Comparison of ENCODE assay signal across 22 mouse cellular contexts in genomic region chr6:120999860-121000526, GRCm38 (mm10).
DNase-seq lines count a peak whose midpoint lies in the region; ATAC-seq and TF ChIP-seq lines count a peak whose summit lies in the region.
"Had no signal": no experiment of that assay in that cellular context is flagged by ENCODE, and none has a peak within 500 bp of the region (broad histone marks: within the 10 kb centered on the region; RNA-seq: fewer than 3 reads in every experiment).

No protein-coding gene starts in this region.

- peaks cover 21% of the 10 kb centered on the region for H3K4me1 ChIP-seq in heart, postnatal 0 days (ENCODE audit: control insufficient read depth, insufficient read depth)
- H3K4me1 ChIP-seq: hindbrain, embryonic 15.5 days; midbrain, embryonic 13.5 days had no signal

- ATAC-seq in heart, postnatal 0 days (ENCODE audit: insufficient read depth, low read depth): peak; percentile 71
- ATAC-seq: forebrain, embryonic 14.5 days; lung, postnatal 0 days; midbrain, embryonic 13.5 days had no signal

- TF ChIP-seq EP300 in heart, postnatal 0 days (IDR thresholded peaks at IDR 0.05; ENCODE audit: low read depth): no peak

- 0 out of 2 replicates have a peak overlapping the region, but pooled peaks have one; percentile 22 for H3K9ac ChIP-seq in heart, postnatal 0 days (replicated peaks; ENCODE audit: low read depth, low read length)
- H3K9ac ChIP-seq: embryonic facial prominence, embryonic 12.5 days; hindbrain, embryonic 15.5 days; midbrain, embryonic 13.5 days had no signal

- H3K27ac ChIP-seq in heart, postnatal 0 days (ENCODE audit: low read depth): peak overlapping the region; percentile 89
- H3K27ac ChIP-seq: embryonic facial prominence, embryonic 12.5 days; hindbrain, embryonic 15.5 days; kidney, postnatal 0 days; midbrain, embryonic 13.5 days had no signal

- intact Hi-C loops in heart, postnatal 36 days (cut with DNase I): no loop called here
- intact Hi-C loops in left cerebral cortex, postnatal 36 days (cut with DNase I): no loop called here

- peaks cover 50% of the 10 kb centered on the region for H3K36me3 ChIP-seq in heart, postnatal 0 days (replicated peaks; ENCODE audit: control insufficient read depth, insufficient read depth, low read length)

- no peaks in the 10 kb centered on the region for H3K9me3 ChIP-seq in heart, postnatal 0 days (replicated peaks; ENCODE audit: control insufficient read depth, low read length)
- H3K9me3 ChIP-seq: embryonic facial prominence, embryonic 12.5 days; hindbrain, embryonic 15.5 days; midbrain, embryonic 13.5 days had no signal

- peak; percentile 94 for DNase-seq in heart, adult 11 months
- no peak for DNase-seq in heart, postnatal 36 days
- peak; percentile 31 for DNase-seq in ovary, postnatal 36 days (ENCODE audit: low spot score)
- DNase-seq in ovary, adult 18-20 months (ENCODE audit: low spot score): no peak
- peak; percentile 53 for DNase-seq in heart, postnatal 0 days (ENCODE audit: low spot score)
- no peak for DNase-seq in left cerebral cortex, adult 9 months (ENCODE audit: low spot score in 2 of 2)
- DNase-seq in left cerebral cortex, postnatal 36 days (ENCODE audit: low spot score in 2 of 2): no peak
- DNase-seq in frontal cortex, postnatal 25 days (ENCODE audit: low spot score in 2 of 2): no peak
- DNase-seq: cerebellum, postnatal 10 days; gastrocnemius, postnatal 10 days; kidney, adult 11 months; liver; right cerebral cortex, postnatal 4 days; thymus, postnatal 14 days had no signal

- WGBS in heart, postnatal 0 days: 35% methylated on average over 8 of the region's 8 CpGs

- TF ChIP-seq CTCF in heart, postnatal 0 days (IDR thresholded peaks at IDR 0.05; ENCODE audit: low read depth): no peak

- no peak overlapping the region for H3K4me3 ChIP-seq in heart, postnatal 0 days (ENCODE audit: low read depth, low read length)
- H3K4me3 ChIP-seq: embryonic facial prominence, embryonic 12.5 days; erythroblast, embryonic 14.5 days; hindbrain, embryonic 15.5 days; midbrain, embryonic 13.5 days had no signal

- no peak overlapping the region for H3K4me2 ChIP-seq in heart, postnatal 0 days (ENCODE audit: low read depth, low read length)
- H3K4me2 ChIP-seq: embryonic facial prominence, embryonic 12.5 days; hindbrain, embryonic 15.5 days; midbrain, embryonic 13.5 days had no signal

- H3K27me3 ChIP-seq in heart, postnatal 0 days (ENCODE audit: control insufficient read depth, insufficient read depth, low read length): no peaks in the 10 kb centered on the region
- H3K27me3 ChIP-seq: CH12.LX; embryonic facial prominence, embryonic 12.5 days; hindbrain, embryonic 15.5 days; midbrain, embryonic 13.5 days had no signal

Comparison
In these comparisons a context has a peak if more than half of its experiments do, and no peak if none do; other contexts are left out.
1. DNase-seq: peak in heart, adult 11 months (single experiment), ovary, postnatal 36 days (single experiment) and heart, postnatal 0 days (single experiment); none in heart, postnatal 36 days (0 of 2), ovary, adult 18-20 months (single experiment), left cerebral cortex, adult 9 months (0 of 2), left cerebral cortex, postnatal 36 days (0 of 2) and frontal cortex, postnatal 25 days (0 of 2).